Mouse (Mus musculus) thymus, postnatal 10 days (tissue): ENCODE data around the gene Nfe2.
"Not testable (repeated sequence)": the region's sequence is repeated elsewhere in the genome, so short reads cannot be mapped to it uniquely, and the experiment has no call there.

Source experiments
- DNase-seq, 2 experiments: peaks; one replicate each; pipeline ENCODE4 v3.0.0; 2021; ENCODE audit warnings: low spot score in 2 of 2

Nfe2 gene

GRCm38 (mm10) chr15:103250195-103250740 is 7.9 kb downstream of the Nfe2 start:
- DNase-seq: peak; percentile 55 to 73

GRCm38 (mm10) chr15:103249511-103249910 is 8.7 kb downstream of the Nfe2 start:
- not testable (repeated sequence) for DNase-seq

DNA sequence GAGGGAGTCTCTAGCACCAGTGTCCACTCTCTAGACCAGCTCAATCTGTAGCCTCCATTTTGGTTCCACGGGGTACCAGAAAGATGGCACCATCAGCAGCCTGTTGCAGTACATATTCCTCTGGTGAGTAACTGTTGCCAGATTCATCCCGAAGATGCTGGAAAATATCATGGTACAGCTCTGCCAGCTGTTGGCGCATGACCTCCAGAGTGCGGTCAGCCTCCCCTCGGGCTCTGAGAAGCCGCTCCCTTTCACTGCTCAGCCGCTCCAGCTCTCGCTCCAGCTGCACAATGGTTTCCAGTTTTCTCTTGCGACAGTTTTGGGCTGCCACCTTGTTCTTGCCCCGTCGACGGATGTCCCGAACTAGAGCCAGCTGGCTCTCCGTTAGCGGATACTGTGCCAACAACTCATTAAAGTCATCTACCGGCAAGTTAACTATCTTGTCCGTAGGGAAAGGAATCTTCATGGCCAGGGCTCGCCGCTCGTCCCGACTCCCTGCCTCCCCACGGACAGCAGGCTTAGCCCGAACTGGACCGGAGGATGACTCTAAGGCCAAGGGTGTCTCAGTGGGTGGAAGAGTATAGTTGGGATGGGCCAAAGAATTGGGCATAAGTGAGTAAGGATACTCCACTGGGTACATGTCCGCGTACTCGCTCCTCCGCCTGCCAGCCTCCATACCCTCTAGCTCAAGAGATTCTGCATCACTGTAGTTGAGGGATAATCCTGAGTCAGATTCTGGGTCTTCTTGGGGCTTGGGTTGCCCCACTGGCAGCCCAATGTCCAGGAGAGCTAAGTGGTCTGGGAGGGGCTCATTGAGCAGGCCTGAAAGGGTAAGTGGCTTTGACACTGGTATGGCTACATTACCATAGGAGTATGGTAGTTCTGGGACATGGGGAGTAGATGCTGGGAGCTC is 9.5 kb downstream of the Nfe2 start:
- no peak for DNase-seq

- no peak for DNase-seq
Observed at GRCm38 (mm10) chr15:103247782-103248400, 10.3 kb downstream of the Nfe2 start.

DNA sequence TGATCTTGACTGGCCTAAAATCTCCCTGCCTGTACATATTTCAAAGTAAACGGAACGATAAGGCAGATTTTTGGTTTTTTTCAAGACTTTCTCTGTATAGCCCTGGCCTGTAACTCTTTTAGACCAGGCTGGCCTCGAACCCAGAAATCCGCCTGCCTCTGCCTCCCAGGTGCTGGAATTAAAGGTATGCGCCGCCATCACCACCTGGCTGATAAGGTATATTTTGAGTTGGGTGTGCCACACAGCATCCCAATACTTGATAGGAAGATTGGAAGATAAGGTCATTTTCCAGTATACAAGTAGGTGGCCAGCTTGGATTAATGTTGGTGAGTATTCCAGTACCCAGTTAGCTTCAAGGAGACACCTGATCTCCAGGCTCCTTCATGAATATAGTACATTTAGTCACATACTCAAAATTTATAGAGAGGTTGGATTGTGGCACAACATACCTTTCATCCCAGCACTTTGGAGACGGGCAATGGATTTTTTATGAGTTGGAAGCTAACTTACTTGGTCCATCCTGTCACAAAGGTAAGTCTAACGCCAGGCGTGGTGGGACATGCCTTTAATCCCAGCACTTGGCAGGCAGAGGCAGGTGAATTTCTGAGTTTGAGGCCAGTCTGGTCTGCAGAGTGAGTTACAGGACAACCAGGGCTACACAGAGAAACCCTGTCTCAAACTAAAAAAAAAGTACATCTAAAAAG is 11.0 kb downstream of the Nfe2 start:
- DNase-seq: no peak

DNA sequence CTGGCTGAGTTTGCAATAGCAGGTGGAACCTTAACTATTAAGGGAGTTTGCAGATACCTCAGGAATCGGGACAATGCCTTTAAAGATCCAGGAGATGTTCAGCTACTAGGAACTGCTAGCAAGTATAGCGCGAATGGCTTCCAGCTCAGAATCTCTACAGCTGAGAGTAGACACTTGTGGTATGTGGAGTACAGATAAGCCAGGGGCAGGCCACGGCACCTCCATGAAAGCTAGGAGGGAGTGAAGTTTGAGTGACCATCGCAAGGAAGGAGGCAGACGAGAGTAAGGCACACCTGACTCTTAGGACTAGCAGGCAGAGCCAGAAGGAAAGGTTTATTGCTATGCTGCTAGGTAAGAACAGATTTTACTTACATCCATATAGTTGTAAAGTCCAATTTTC is 12.6 kb downstream of the Nfe2 start:
- no peak for DNase-seq

- DNase-seq: no peak
Observed at GRCm38 (mm10) chr15:103242885-103243284, 15.3 kb downstream of the Nfe2 start.

DNA sequence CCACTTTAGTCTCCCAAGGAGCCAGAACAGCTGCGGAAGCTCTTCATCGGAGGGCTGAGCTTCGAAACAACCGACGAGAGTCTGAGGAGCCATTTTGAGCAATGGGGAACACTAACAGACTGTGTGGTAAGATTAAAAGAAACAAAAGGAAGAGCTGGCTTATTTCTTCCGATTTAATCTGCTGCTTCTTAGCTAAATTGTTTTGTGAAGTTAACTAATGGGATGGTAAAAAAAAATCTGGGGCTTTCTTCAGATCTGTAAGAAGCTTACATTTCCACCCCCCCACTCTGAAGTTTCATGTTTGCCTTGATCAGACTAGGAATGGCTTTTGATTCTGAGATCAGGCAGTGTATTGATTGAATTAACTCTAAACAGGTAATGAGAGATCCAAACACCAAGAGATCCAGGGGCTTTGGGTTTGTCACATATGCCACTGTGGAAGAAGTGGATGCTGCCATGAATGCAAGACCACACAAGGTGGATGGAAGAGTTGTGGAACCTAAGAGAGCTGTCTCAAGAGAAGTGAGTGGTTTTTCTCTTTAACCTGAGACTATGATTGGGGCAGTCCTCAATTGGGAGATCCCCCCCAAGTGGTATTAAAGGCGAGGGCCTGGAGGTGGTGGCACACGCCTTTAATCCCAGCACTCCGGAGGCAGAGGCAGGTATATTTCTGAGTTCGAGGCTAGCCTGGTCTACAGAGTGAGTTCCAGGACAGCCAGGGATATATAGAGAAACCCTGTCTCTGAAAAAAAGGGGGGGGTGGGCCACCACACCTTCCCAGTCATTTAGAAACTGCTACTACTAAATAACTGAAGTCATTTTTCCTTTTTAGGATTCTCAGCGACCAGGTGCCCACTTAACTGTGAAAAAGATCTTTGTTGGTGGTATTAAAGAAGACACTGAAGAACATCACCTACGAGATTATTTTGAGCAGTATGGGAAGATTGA is 16.9 kb downstream of the Nfe2 start:
- DNase-seq: not testable (repeated sequence)

GRCm38 (mm10) chr15:103240160-103241028 is 17.8 kb downstream of the Nfe2 start, which contains the start of gene Hnrnpa1:
Gene Hnrnpa1 (plus strand): TSS chr15:103240432.
- peak; percentile 90 to 94 for DNase-seq

- DNase-seq: peak; percentile 91 to 95
Observed at GRCm38 (mm10) chr15:103239685-103240159, 18.5 kb downstream of the Nfe2 start, which contains the start of gene Cbx5. Gene Cbx5 (minus strand): TSS chr15:103239816.

- DNase-seq: peak; percentile 86 to 93
Observed at GRCm38 (mm10) chr15:103239130-103239684, 19.0 kb downstream of the Nfe2 start.

DNA sequence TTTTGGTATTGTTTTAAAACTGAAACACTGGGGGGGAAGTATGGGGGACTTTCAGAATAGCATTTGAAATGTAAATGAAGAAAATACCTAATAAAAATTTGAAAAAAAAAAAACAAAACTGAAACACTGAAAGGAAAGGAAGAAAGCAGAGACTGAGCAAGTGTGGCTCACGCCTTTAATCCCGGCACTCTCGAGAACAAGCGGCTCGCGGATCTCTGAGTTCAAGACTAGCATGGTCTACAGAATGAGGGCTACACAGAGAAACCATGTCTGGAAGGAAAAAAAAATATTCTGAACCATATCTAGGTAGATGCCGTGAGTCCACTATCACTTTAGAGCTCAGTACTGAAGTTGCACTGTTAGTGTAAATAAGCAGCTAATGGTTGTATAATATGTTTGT is 20.9 kb downstream of the Nfe2 start:
- DNase-seq: no peak

DNA sequence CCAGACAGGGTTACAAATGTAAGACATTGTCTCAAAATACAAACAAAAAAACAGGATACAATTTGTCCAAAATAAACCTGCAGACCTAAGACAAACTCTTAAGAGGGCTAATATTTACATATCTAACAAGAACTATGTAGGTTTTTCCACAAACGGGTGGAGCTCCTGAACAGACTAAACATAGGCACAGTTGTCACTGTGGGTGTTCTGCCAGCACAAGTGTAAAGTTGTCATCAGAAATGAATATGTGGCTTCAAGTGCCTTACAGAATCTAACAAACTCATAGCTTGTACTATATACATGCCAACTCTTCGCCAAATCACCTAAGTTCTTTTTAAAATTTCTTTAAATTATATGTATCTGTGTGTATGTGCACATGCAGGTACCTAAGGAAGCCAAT is 25.1 kb downstream of the Nfe2 start:
- DNase-seq: no peak

- DNase-seq: no peak
Observed at GRCm38 (mm10) chr15:103228904-103229303, 29.3 kb downstream of the Nfe2 start.

GRCm38 (mm10) chr15:103227572-103227971 is 30.6 kb downstream of the Nfe2 start:
- DNase-seq: no peak

GRCm38 (mm10) chr15:103227022-103227421 is 31.2 kb downstream of the Nfe2 start:
- no peak for DNase-seq

- no peak for DNase-seq
Observed at GRCm38 (mm10) chr15:103224161-103224560, 34.0 kb downstream of the Nfe2 start.

- DNase-seq: no peak
Observed at GRCm38 (mm10) chr15:103221386-103221785, 36.8 kb downstream of the Nfe2 start.

DNA sequence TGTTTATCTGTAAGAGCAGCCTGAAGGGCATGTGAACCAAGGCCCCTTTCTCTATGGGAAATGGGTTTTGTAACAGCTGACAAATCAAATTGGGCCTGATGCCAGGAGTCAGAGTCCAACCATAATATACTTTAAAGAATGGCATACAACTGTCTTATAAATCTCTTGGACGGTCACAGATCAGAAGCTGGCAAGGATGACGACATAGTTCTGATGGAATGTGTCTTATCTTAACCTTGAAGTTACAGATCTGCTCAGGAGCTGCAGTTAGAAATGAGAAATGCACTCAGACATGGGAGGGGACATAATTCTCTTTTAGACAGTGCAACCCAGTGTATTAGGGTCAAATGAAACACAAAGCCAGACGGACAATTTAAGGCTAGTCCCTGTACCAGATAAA is 37.4 kb downstream of the Nfe2 start:
- DNase-seq: no peak
